Mouse (Mus musculus) cerebellum, adult 2 months (tissue): ENCODE results near the gene Ghdc.
"Not testable (repeated sequence)": the region's sequence is repeated elsewhere in the genome, so short reads cannot be mapped to it uniquely, and the experiment has no call there.

Source experiments
- CTCF ChIP-seq: fragments of 200-500 bp; IDR thresholded peaks from 2 replicates; pipeline ENCODE4 v1.5.1; 2011; ENCODE audit warnings: low read depth, mild to moderate bottlenecking, control low read depth, low read length, moderate library complexity, borderline replicate concordance; ENCODE audit not compliant: insufficient read depth
- POLR2A ChIP-seq: fragments of 200-500 bp; IDR thresholded peaks from 2 replicates; pipeline ENCODE4 v1.6.1; 2011; ENCODE audit warnings: low read length, control low read depth, borderline replicate concordance; ENCODE audit not compliant: insufficient read depth

- not testable (repeated sequence) for TF ChIP-seq POLR2A, CTCF
These were observed 19.9 kb upstream of the Ghdc start for GRCm38 (mm10) chr11:100790644-100791043.
